Mouse (Mus musculus): ENCODE results near the gene Lrba.

The Lrba gene

GRCm38 (mm10) chr3:86253791-86254190 lies 29.3 kb downstream of the Lrba start:
- DNase-seq (ENCODE audit: low read depth): no peak

DNA sequence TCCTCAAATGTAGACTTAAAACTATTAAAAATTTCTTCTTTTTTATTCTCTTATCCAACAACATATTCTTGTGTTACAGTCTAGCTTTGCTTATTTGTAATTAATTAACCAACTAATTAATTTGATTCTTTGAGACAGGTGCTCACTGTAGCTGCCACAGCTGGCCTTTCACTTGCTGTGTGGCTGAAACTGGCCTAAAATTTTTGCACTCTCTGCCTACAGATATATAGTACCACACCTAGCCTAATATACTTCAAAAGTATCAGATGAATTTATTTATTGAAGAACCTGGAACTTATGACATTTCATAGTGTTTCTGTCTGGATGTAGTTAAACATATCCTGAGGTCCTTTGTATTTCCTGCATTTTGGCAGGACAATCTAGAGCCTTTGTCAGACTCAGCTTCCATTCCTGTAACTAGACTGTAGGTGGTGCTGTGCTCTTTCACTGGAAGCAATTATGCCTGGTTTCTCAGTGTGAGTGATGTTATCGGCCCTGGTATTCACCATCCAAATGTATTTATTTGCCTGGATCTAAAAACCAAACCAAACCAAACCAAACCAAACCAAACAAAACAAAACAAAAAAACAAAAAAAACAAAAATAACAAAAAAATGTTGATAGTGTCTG lies 43.7 kb downstream of the Lrba start:
- peak; percentile 78 for DNase-seq (ENCODE audit: low read depth)

GRCm38 (mm10) chr3:86275651-86276050 lies 51.2 kb downstream of the Lrba start:
- no peak for DNase-seq (ENCODE audit: low read depth)

DNA sequence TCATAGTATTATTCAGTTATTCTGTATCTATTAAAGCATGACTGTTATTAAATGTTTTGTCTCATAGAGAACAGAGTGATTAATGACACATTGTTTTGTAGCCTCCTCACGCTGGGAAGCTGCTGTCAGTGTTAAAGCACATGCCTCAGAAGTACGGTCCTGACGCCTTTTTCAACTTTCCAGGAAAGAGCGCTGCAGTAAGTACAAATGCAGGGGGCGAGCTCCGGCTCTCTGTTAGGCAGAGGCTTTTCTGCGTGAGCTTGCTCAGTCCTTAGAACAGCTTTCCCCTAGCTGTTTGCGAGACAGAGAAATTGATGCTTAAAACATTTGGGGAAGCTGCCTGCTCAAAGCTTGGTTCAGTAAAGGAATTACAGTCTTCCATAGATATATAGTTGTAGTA lies 66.8 kb downstream of the Lrba start:
- DNase-seq (ENCODE audit: low read depth): no peak

- DNase-seq (ENCODE audit: low read depth): no peak
Observed at GRCm38 (mm10) chr3:86294866-86295265, 70.4 kb downstream of the Lrba start.

DNA sequence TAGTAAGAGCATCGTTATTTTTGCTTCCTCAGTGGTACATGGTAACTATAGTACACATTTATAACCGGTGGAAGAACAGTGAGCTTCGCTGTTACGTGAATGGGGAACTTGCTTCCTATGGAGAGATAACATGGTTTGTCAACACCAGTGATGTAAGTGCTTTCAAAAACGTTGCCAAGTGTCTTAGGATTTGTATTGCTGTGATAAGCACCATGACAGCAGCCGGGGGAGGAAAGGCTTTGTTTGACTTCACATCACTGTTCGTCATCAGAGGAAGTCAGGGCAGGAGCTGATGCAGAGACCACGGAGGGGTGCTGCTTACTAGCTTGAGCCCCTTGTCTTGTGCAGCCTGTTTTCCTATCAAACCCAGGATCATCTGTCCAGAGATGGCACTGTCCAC lies 71.7 kb downstream of the Lrba start:
- DNase-seq (ENCODE audit: low read depth): no peak

DNA sequence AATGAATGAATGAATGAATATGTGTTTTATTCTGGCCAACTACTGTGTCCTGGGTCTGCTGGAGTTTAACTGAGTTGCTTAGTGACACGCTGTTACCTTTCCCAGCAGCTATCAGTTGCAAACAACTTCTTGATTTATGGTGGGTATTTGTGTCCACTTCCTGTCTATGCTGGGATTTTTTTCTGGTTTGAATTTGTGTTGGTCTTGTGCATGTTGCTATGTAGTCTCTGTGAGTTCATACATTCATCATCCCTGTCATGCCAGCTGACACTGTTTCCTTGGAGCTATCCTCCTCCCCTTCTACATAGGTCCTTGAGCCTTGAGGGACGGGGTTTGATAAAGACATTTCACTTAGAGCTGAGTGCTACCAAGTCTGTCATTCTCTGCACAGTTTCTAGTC lies 84.4 kb downstream of the Lrba start:
- no peak for DNase-seq (ENCODE audit: low read depth)

DNA sequence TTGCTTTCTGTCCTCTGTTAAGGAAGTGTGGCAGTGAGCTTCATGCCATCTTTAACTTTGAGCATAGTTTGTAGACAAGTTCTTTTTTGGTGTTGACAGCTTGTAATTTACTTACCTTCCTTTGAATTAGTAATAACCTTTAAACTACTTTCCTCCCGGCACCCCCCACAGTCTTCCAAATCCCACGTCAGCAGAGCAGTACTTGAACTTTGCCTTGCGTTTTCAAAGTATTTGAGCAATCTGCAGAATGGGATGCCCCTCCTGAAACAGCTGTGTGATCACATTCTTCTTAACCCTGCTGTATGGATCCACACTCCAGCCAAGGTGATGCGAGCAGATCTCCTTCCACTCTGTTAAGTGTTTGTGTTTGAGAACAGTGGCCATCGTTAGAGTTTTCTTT lies 85.7 kb downstream of the Lrba start:
- no peak for DNase-seq (ENCODE audit: low read depth)

DNA sequence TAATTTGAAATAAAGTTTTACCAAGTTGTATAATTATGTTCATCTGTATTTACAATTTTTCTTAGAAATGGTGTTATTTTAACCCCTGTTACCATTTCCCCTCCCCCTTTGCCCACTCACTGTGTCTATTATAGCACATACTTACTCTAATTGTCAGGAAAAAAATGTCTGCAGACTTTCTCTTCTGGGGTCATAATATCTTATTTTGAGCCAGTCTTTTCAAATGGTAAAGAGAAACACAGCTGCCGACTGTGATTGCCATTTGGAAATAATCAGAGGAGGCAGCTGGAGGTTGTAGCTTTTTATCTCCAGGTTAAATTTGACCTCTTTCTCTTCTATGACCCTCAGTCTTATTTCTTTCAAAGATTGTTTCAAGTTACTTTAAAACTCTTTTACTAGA lies 86.9 kb downstream of the Lrba start:
- no peak for DNase-seq (ENCODE audit: low read depth)

DNA sequence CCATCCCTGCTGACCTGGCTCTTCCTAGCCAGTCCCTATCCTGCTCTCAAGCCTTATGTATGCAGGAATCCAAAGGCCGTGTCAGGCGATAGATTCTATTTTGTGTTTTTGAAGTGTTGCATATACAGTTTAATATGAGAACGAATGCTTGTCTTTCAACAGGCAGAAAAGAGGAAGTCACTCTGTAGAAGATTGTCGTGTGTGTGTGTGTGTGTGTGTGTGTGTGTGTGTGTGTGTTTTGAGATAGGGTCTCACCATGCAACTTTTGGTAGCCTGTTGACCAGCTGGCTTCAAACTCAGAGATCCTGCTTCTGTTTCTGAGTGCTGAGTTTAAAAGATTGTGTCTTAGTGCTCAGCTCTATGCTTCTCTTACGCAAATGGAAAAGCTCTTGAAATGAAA lies 93.2 kb downstream of the Lrba start:
- no peak for DNase-seq (ENCODE audit: low read depth)

DNA sequence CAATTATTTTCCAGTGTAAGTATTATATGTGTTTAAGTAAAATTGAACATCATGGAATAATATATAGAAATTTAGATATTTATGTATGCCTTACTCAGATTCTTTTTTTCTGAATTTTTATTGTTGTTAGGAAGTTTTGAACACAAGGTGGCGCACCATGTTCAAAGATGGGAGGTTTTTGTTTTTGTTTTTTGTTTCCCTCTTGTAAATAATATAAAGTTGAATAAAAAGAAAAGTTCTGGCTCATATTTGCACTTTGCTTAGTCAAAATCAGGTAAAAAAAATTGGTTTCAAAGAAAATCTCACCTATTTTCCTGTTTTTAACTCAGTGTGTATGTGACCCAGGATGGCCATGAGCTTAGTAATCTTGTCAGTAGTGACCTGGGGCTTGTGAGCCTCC lies 104.1 kb downstream of the Lrba start:
- DNase-seq (ENCODE audit: low read depth): peak; percentile 70

DNA sequence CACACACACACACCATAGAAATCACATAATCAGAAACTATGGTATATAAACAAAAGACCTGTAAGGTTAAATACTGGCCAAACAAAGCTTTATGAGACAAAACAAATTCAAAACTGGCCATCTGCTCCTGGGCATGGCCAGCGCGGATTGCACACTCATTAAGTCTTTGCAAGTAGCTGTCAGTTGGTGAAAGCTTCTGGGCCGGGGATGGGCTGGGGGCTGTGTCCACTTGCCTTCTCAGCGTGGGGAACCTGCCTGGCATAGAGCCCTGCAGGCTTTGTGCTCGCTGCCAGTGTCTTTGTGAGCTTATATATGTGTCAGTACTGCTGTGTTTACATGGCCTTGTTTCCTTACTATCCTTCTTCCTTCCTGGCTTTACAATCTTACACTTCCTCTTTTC lies 118.8 kb downstream of the Lrba start:
- no peak for DNase-seq (ENCODE audit: low read depth)

- no peak for DNase-seq (ENCODE audit: low read depth)
Observed at GRCm38 (mm10) chr3:86362486-86362885, 138.0 kb downstream of the Lrba start.

DNA sequence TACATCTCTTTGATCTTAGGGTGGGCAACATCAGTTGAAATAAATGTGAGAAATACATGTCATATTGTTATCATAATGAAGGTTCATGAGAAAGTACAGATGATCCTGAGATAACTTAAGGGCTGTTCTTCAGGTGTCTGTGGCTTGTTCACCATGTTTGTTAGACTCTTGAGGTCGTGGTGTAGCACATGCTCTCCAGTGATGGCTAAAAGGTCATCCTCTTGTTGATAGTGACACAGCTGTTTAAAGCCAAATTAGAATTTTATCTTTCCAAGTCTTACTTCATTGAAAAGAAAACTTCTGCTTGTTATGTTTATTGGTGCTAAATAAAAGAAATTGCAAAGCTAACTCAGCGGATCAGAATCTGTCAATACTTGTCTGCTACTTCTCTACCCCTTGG lies 147.0 kb downstream of the Lrba start:
- DNase-seq (ENCODE audit: low read depth): no peak

DNA sequence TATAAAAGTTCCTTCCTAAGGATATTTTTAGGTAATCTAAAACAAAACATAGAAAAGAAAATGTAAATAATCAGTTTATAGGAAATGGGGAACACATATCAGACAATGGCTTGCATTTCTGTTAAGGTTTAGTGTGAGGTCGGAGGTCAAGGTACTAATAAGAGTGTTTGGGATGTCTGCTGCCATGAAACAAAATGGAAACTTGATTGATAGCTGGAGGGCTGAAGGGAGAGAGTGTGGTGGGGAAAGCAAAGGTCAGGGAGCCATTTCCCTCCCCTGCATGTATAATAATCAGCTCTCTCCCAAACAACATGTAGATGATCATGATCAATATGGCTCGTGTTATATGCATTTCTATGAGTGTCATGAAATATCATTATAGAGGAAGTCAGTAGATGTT lies 150.8 kb downstream of the Lrba start:
- no peak for DNase-seq (ENCODE audit: low read depth)

DNA sequence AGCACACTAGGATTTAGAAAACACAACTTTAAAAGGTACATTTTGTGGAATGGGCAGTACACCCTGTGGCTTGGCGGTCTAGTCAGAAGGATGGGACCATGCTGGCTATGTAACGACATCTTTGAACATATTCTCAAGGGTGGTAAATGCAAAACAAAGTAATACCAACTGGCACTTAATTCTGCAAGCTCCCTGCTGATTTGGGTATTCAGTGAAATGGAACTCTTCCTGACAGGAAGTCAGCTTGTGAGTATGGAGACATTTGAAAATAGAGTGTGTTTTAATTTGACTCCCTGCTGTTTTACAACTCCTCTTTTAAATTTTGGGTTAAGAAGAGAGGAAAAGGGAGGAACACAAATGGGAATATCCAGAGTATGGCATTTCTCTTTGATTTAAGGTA lies 158.1 kb downstream of the Lrba start:
- DNase-seq (ENCODE audit: low read depth): no peak

DNA sequence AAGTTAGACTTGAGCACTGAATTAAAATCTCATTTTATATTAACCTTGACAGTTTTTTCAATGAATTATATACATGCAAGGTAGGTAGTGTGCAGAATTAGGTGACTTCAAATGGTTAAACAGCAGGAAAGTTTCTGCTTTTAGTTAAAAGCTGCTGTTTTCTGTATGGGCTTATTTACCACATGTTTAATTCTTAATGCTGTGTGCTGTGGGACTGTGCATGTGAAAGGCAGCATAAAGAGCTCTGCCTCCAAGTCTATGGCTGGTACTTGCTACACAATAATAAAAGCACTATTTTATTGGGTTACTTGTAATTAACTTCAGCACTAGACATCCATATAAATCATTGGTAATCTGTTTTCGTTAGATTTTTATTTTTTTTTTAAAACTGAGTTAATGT lies 160.6 kb downstream of the Lrba start:
- no peak for DNase-seq (ENCODE audit: low read depth)

- no peak for DNase-seq (ENCODE audit: low read depth)
Observed at GRCm38 (mm10) chr3:86386246-86386645, 161.8 kb downstream of the Lrba start.

- DNase-seq (ENCODE audit: low read depth): no peak
Observed at GRCm38 (mm10) chr3:86423828-86424227, 199.3 kb downstream of the Lrba start.

DNA sequence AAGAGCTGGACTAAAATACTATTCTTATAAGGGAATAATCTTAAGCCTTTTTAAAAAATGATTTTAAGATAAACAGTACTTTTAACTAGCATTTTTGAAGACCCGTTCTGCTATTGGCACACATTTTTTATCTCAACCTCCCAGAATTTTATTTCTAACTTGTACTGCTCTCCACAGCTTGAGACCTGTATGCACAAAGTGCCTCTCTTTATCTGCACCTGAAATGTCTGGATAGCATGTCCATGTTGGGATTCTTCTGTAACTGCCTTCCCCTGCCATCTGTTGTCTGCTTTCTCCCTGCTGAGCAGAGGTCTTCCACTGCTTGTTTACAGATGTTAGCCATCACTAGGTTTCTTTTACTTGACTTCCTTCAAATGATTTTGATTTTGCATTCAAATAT lies 202.3 kb downstream of the Lrba start:
- no peak for DNase-seq (ENCODE audit: low read depth)

- no peak for DNase-seq (ENCODE audit: low read depth)
Observed at GRCm38 (mm10) chr3:86443497-86443896, 219.0 kb downstream of the Lrba start.

- DNase-seq (ENCODE audit: low read depth): peak; percentile 22
Observed at GRCm38 (mm10) chr3:86451211-86451610, 226.7 kb downstream of the Lrba start.

GRCm38 (mm10) chr3:86461582-86461981 lies 237.1 kb downstream of the Lrba start:
- peak; percentile 16 for DNase-seq (ENCODE audit: low read depth)

DNA sequence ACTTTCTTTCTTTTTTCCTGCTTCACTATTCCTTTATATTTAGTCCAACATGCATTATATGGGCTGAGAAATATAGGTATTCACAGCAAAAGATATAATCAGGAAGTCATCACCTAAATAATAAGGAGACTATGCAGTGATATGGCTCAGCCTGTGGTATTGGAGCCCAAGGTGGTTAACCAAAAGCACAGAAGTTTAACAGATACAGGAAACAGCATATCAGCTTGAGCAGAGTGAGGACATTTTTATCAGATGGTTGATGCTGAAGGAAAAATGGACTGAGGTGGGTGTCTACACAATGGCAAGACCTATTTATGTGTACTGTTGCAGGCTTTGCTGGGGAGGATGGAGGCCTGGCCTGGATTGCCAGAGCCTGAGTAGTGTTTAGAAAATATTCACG lies 265.5 kb downstream of the Lrba start:
- no peak for DNase-seq (ENCODE audit: low read depth)

- no peak for DNase-seq (ENCODE audit: low read depth)
Observed at GRCm38 (mm10) chr3:86500586-86500985, 276.1 kb downstream of the Lrba start.
